Mouse (Mus musculus): ENCODE measurements at regions not wholly inside any gene's neighbourhood (a gene's known extent, or its start where the extent isn't known, plus 50 kb on each side); places are given as distances from the start of the nearest gene placed in this dataset.

GRCm38 (mm10) chr17:88175951-88176623, 111.0 kb upstream of the Fbxo11 start:
- no peak overlapping the region for H3K27ac ChIP-seq
- 81% methylated on average over 4 of the region's 4 CpGs for WGBS

GRCm38 (mm10) chr17:88190735-88191134, 125.6 kb upstream of the Fbxo11 start:
- no peak overlapping the region for H3K4me3 ChIP-seq
- WGBS, result 83% methylated on average over 5 of the region's 5 CpGs

More at GRCm38 (mm10) chr17:88175951-88176623, 111.0 kb upstream of the Fbxo11 start:
- Histone ChIP-seq H3K4me3 (no peak overlapping the region), H3K9me3 (no peaks in the 10 kb centered on the region), H3K36me3 (no peaks in the 10 kb centered on the region), H3K9ac (no peak overlapping the region), H3K4me1 (peaks cover 8% of the 10 kb centered on the region), H3K27me3 (no peaks in the 10 kb centered on the region), H3K4me2 (no peak overlapping the region)
- no peak for ATAC-seq (ENCODE audit: insufficient number of reproducible peaks, low FRiP score, low TSS enrichment, low read depth)

GRCm38 (mm10) chr17:88191444-88191843, 126.4 kb upstream of the Fbxo11 start:
- H3K9ac ChIP-seq, result no peak overlapping the region
- H3K4me1 ChIP-seq, result no peaks in the 10 kb centered on the region
- H3K36me3 ChIP-seq, result no peaks in the 10 kb centered on the region
- no peak overlapping the region for H3K27ac ChIP-seq
- H3K9me3 ChIP-seq, result no peaks in the 10 kb centered on the region
- no peaks in the 10 kb centered on the region for H3K27me3 ChIP-seq
- H3K4me2 ChIP-seq, result no peak overlapping the region
- ATAC-seq (ENCODE audit: insufficient number of reproducible peaks, low FRiP score, low TSS enrichment, low read depth), result no peak
- 73% methylated on average over 2 of the region's 2 CpGs for WGBS
- H3K4me3 ChIP-seq, result no peak overlapping the region

More at GRCm38 (mm10) chr17:88190735-88191134, 125.6 kb upstream of the Fbxo11 start:
- no peaks in the 10 kb centered on the region for H3K27me3 ChIP-seq
- no peaks in the 10 kb centered on the region for H3K9me3 ChIP-seq
- H3K4me2 ChIP-seq, result no peak overlapping the region
- no peak overlapping the region for H3K27ac ChIP-seq
- H3K4me1 ChIP-seq, result no peaks in the 10 kb centered on the region
- H3K36me3 ChIP-seq, result no peaks in the 10 kb centered on the region
- H3K9ac ChIP-seq, result no peak overlapping the region
- ATAC-seq (ENCODE audit: insufficient number of reproducible peaks, low FRiP score, low TSS enrichment, low read depth), result no peak

- H3K9me3 ChIP-seq, result no peaks in the 10 kb centered on the region
- no peak overlapping the region for H3K4me2 ChIP-seq
- WGBS, result 92% methylated on average over 16 of the region's 16 CpGs
- no peak overlapping the region for H3K27ac ChIP-seq
- no peaks in the 10 kb centered on the region for H3K4me1 ChIP-seq
- no peak overlapping the region for H3K9ac ChIP-seq
- no peak for ATAC-seq (ENCODE audit: insufficient number of reproducible peaks, low FRiP score, low TSS enrichment, low read depth)
- H3K36me3 ChIP-seq, result no peaks in the 10 kb centered on the region
- no peak overlapping the region for H3K4me3 ChIP-seq
- H3K27me3 ChIP-seq, result no peaks in the 10 kb centered on the region
These were observed 127.1 kb upstream of the Fbxo11 start for GRCm38 (mm10) chr17:88191930-88192807.

GRCm38 (mm10) chr17:88194693-88195092, 129.6 kb upstream of the Fbxo11 start:
- Histone ChIP-seq H3K9me3 (no peaks in the 10 kb centered on the region), H3K27ac (no peak overlapping the region), H3K4me1 (no peaks in the 10 kb centered on the region), H3K4me2 (no peak overlapping the region), H3K9ac (no peak overlapping the region), H3K36me3 (no peaks in the 10 kb centered on the region), H3K27me3 (no peaks in the 10 kb centered on the region), H3K4me3 (no peak overlapping the region)
- ATAC-seq (ENCODE audit: insufficient number of reproducible peaks, low FRiP score, low TSS enrichment, low read depth), result no peak
- 89% methylated on average over 5 of the region's 5 CpGs for WGBS

- ATAC-seq (ENCODE audit: insufficient number of reproducible peaks, low FRiP score, low TSS enrichment, low read depth), result peak; percentile 75
- H3K27me3 ChIP-seq, result no peaks in the 10 kb centered on the region
- no peaks in the 10 kb centered on the region for H3K9me3 ChIP-seq
- no peak overlapping the region for H3K4me2 ChIP-seq
- H3K9ac ChIP-seq, result no peak overlapping the region
- no peak overlapping the region for H3K4me3 ChIP-seq
- no peaks in the 10 kb centered on the region for H3K4me1 ChIP-seq
- no peaks in the 10 kb centered on the region for H3K36me3 ChIP-seq
- peak overlapping the region; percentile 44; the same call in 1 of the 2 replicates for H3K27ac ChIP-seq
- 52% methylated on average over 2 of the region's 2 CpGs for WGBS
These were observed 130.2 kb upstream of the Fbxo11 start for GRCm38 (mm10) chr17:88195303-88195702.

GRCm38 (mm10) chr17:88195893-88196292, 130.8 kb upstream of the Fbxo11 start:
- peak overlapping the region; percentile 44; the same call in 1 of the 2 replicates for H3K27ac ChIP-seq
- ATAC-seq (ENCODE audit: insufficient number of reproducible peaks, low FRiP score, low TSS enrichment, low read depth), result no peak
- H3K4me2 ChIP-seq, result no peak overlapping the region
- no peaks in the 10 kb centered on the region for H3K4me1 ChIP-seq
- H3K9me3 ChIP-seq, result no peaks in the 10 kb centered on the region
- H3K27me3 ChIP-seq, result no peaks in the 10 kb centered on the region
- no peaks in the 10 kb centered on the region for H3K36me3 ChIP-seq
- H3K4me3 ChIP-seq, result no peak overlapping the region
- 61% methylated on average over 6 of the region's 6 CpGs for WGBS
- no peak overlapping the region for H3K9ac ChIP-seq

- WGBS, result 71% methylated on average over 1 of the region's 1 CpGs
- Histone ChIP-seq H3K4me1 (no peaks in the 10 kb centered on the region), H3K36me3 (no peaks in the 10 kb centered on the region), H3K9me3 (no peaks in the 10 kb centered on the region), H3K4me2 (no peak overlapping the region), H3K9ac (no peak overlapping the region), H3K4me3 (no peak overlapping the region), H3K27ac (0 out of 2 replicates have a peak overlapping the region, but pooled peaks have one; percentile 44), H3K27me3 (no peaks in the 10 kb centered on the region)
- ATAC-seq (ENCODE audit: insufficient number of reproducible peaks, low FRiP score, low TSS enrichment, low read depth), result no peak
These were observed 131.2 kb upstream of the Fbxo11 start for GRCm38 (mm10) chr17:88196322-88196721.

- Histone ChIP-seq H3K36me3 (no peaks in the 10 kb centered on the region), H3K27ac (no peak overlapping the region), H3K4me1 (no peaks in the 10 kb centered on the region), H3K9ac (no peak overlapping the region), H3K27me3 (no peaks in the 10 kb centered on the region), H3K9me3 (no peaks in the 10 kb centered on the region), H3K4me3 (no peak overlapping the region), H3K4me2 (no peak overlapping the region)
- WGBS, result 53% methylated on average over 3 of the region's 3 CpGs
- ATAC-seq (ENCODE audit: insufficient number of reproducible peaks, low FRiP score, low TSS enrichment, low read depth), result no peak
These were observed 132.3 kb upstream of the Fbxo11 start for GRCm38 (mm10) chr17:88197381-88197780.

- H3K9ac ChIP-seq, result no peak overlapping the region
- peak overlapping the region; percentile 59; the same call in 1 of the 2 replicates for H3K27ac ChIP-seq
- no peak overlapping the region for H3K4me3 ChIP-seq
- no peak for ATAC-seq (ENCODE audit: insufficient number of reproducible peaks, low FRiP score, low TSS enrichment, low read depth)
- H3K9me3 ChIP-seq, result no peaks in the 10 kb centered on the region
- H3K36me3 ChIP-seq, result no peaks in the 10 kb centered on the region
- no peaks in the 10 kb centered on the region for H3K27me3 ChIP-seq
- H3K4me1 ChIP-seq, result no peaks in the 10 kb centered on the region
- WGBS, result 70% methylated on average over 12 of the region's 12 CpGs
- no peak overlapping the region for H3K4me2 ChIP-seq
These were observed 136.3 kb upstream of the Fbxo11 start for GRCm38 (mm10) chr17:88201249-88201970.

- Histone ChIP-seq H3K9ac (no peak overlapping the region), H3K4me3 (no peak overlapping the region), H3K9me3 (no peaks in the 10 kb centered on the region), H3K27ac (peak overlapping the region; percentile 59; the same call in 1 of the 2 replicates), H3K36me3 (no peaks in the 10 kb centered on the region), H3K4me2 (no peak overlapping the region), H3K4me1 (no peaks in the 10 kb centered on the region), H3K27me3 (no peaks in the 10 kb centered on the region)
- no peak for ATAC-seq (ENCODE audit: insufficient number of reproducible peaks, low FRiP score, low TSS enrichment, low read depth)
- WGBS, result 83% methylated on average over 4 of the region's 4 CpGs
These were observed 137.1 kb upstream of the Fbxo11 start for GRCm38 (mm10) chr17:88202214-88202613.
